Mouse (Mus musculus) bone marrow macrophage, adult 2 months (primary cell): ENCODE measurements at regions not wholly inside any gene's neighbourhood (a gene's known extent, or its start where the extent isn't known, plus 50 kb on each side); places are given as distances from the start of the nearest gene placed in this dataset.

Source experiments
- CTCF ChIP-seq: IDR thresholded peaks from 2 replicates; pipeline ENCODE4 v1.5.1; 2012; ENCODE audit warnings: low read depth, mild to moderate bottlenecking, low read length, moderate library complexity
- POLR2A ChIP-seq: IDR thresholded peaks from 2 replicates; pipeline ENCODE4 v1.6.1; 2012; ENCODE audit warnings: mild to moderate bottlenecking, low read depth, low read length, borderline replicate concordance

DNA sequence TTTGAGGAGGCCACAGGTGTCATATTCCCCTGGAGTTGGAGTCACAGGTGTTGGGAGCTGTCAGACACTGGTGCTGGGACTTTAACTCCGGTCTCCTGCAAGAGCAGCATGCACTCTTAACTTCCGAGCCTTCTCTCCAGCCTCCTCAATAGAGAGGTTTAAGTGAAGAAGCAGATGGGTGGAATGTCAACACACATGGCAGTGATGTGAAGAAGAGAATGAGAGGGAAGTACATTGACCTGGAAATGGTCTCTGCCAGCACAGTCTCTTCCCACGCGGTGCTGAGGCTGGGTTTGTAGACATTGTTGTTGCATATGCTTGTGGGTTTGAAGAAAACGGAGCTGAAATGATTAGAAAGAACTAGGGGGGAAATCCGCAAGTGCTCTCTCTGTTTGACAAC, 112.0 kb upstream of the Fn1 start:
- no peak for TF ChIP-seq CTCF
- TF ChIP-seq POLR2A, result no peak
